Comparison of ENCODE assay signal across 28 mouse cellular contexts in the genomic region with DNA sequence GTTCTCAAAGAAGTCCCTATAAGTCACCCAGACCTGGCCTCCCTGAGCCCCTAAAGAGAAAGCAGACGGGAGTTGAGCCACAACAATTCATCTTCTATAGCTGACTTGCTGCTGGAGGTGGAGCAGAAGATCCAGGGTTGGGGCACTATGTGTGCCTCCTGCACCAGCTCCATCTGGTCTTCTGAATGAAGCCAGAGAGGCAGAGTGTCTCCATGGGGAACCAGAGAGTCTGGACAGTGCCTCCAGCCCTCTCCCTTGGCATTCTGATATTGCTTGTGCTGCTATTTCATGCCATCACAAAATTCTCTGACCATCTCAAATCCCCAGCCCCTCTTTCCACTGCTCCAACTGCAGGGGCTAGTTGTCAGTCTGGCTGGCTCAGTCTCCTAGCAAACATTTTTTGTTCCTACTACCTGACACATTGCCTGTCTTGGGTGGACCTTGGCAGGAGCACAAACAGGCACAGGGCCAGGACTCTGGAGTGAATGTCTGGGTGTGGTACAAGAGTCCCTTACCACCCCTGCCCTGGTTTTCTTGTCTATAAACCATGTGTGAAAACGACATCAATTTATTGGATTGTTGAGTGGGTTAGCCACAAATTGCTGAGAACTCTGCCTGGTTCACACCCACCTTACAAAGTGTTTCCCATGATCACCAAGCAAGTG. TPM values are rescaled to one million over a fixed set of nuclear protein-coding genes. Genes with fewer than 3 reads are reported as not detected.
DNase-seq lines count a peak whose midpoint lies in the region; ATAC-seq lines count a peak whose summit lies in the region.
"Had no signal": no experiment of that assay in that cellular context is flagged by ENCODE, and none has a peak within 500 bp of the region (broad histone marks: within the 10 kb centered on the region; RNA-seq: fewer than 3 reads in every experiment).

No protein-coding gene starts in this region.

- 44% methylated on average over 2 of the region's 2 CpGs for WGBS in liver, embryonic 11.5 days
- 42% methylated on average over 2 of the region's 2 CpGs for WGBS in intestine, embryonic 16.5 days
- WGBS in kidney, embryonic 14.5 days, result 39% methylated on average over 2 of the region's 2 CpGs

- H3K27me3 ChIP-seq in liver, embryonic 11.5 days (replicated peaks; ENCODE audit: control insufficient read depth, insufficient read depth, low read length), result no peaks in the 10 kb centered on the region
- no peaks in the 10 kb centered on the region for H3K27me3 ChIP-seq in intestine, embryonic 16.5 days (replicated peaks; ENCODE audit: control insufficient read depth, insufficient read depth, low read length)
- no peaks in the 10 kb centered on the region for H3K27me3 ChIP-seq in kidney, embryonic 14.5 days (ENCODE audit: control insufficient read depth, insufficient read depth, low read length)
- H3K27me3 ChIP-seq: embryonic facial prominence, embryonic 12.5 days; kidney, embryonic 15.5 days; liver, embryonic 12.5 days; neural tube, embryonic 12.5 days had no signal

- DNase-seq in liver, result peak; percentile 1
- DNase-seq in liver, embryonic 11.5 days (ENCODE audit: low spot score), result no peak
- DNase-seq in cerebellum, adult 11-12 months, result peak; percentile 86
- peak; percentile 88 for DNase-seq in cerebellum, adult 9-11 months
- DNase-seq: adrenal gland, adult 8-10 months; B cell, adult 2 months; heart, postnatal 10 days; kidney, postnatal 4 days; lung, adult 18-20 months; lung, postnatal 14 days; right cerebral cortex, postnatal 25 days; spleen, adult 18-20 months had no signal

- H3K4me2 ChIP-seq in liver, embryonic 11.5 days, result no peak overlapping the region
- no peak overlapping the region for H3K4me2 ChIP-seq in intestine, embryonic 16.5 days (ENCODE audit: low read depth, low read length)
- no peak overlapping the region for H3K4me2 ChIP-seq in kidney, embryonic 14.5 days (replicated peaks; ENCODE audit: low read depth, low read length)
- H3K4me2 ChIP-seq: embryonic facial prominence, embryonic 12.5 days; forebrain, embryonic 12.5 days; heart, embryonic 12.5 days; kidney, embryonic 15.5 days; liver, embryonic 12.5 days; midbrain, embryonic 13.5 days; neural tube, embryonic 12.5 days had no signal

- no peaks in the 10 kb centered on the region for H3K36me3 ChIP-seq in liver, embryonic 11.5 days (ENCODE audit: control insufficient read depth, insufficient read depth, low read length)
- H3K36me3 ChIP-seq in intestine, embryonic 16.5 days (ENCODE audit: control insufficient read depth, insufficient read depth, low read length), result no peaks in the 10 kb centered on the region
- H3K36me3 ChIP-seq in kidney, embryonic 14.5 days (ENCODE audit: control insufficient read depth, insufficient read depth, low read length), result no peaks in the 10 kb centered on the region
- H3K36me3 ChIP-seq: embryonic facial prominence, embryonic 12.5 days; forebrain, embryonic 12.5 days; heart, embryonic 12.5 days; hindbrain, embryonic 10.5 days; kidney, embryonic 15.5 days; liver, embryonic 12.5 days; midbrain, embryonic 13.5 days; neural tube, embryonic 12.5 days had no signal

- H3K4me1 ChIP-seq in liver, embryonic 11.5 days (replicated peaks; ENCODE audit: control insufficient read depth, insufficient read depth, low read length), result no peaks in the 10 kb centered on the region
- H3K4me1 ChIP-seq in intestine, embryonic 16.5 days (ENCODE audit: control insufficient read depth, insufficient read depth, low read length), result no peaks in the 10 kb centered on the region
- 0 out of 2 replicates have a peak, but pooled peaks cover 5% of the 10 kb centered on the region for H3K4me1 ChIP-seq in kidney, embryonic 14.5 days (ENCODE audit: control insufficient read depth, insufficient read depth, low read length)
- H3K4me1 ChIP-seq: heart, embryonic 12.5 days; liver, embryonic 12.5 days had no signal

- H3K9me3 ChIP-seq in liver, embryonic 11.5 days (ENCODE audit: control insufficient read depth, low read length), result no peaks in the 10 kb centered on the region
- H3K9me3 ChIP-seq in intestine, embryonic 16.5 days (ENCODE audit: control insufficient read depth, low read length), result no peaks in the 10 kb centered on the region
- H3K9me3 ChIP-seq in kidney, embryonic 14.5 days (ENCODE audit: control insufficient read depth, low read length), result no peaks in the 10 kb centered on the region
- H3K9me3 ChIP-seq: embryonic facial prominence, embryonic 12.5 days; forebrain, embryonic 12.5 days; heart, embryonic 12.5 days; hindbrain, embryonic 10.5 days; kidney, embryonic 15.5 days; liver, embryonic 12.5 days; midbrain, embryonic 13.5 days; neural tube, embryonic 12.5 days had no signal

- H3K4me3 ChIP-seq in liver, embryonic 11.5 days (ENCODE audit: low read depth, low read length), result no peak overlapping the region
- no peak overlapping the region for H3K4me3 ChIP-seq in intestine, embryonic 16.5 days (ENCODE audit: low read length)
- no peak overlapping the region for H3K4me3 ChIP-seq in kidney, embryonic 14.5 days (ENCODE audit: low read length)
- H3K4me3 ChIP-seq: embryonic facial prominence, embryonic 12.5 days; erythroblast, embryonic 14.5 days; forebrain, embryonic 12.5 days; heart, embryonic 12.5 days; hindbrain, embryonic 10.5 days; kidney, embryonic 15.5 days; liver, embryonic 12.5 days; midbrain, embryonic 13.5 days; neural tube, embryonic 12.5 days had no signal

- H3K9ac ChIP-seq in liver, embryonic 11.5 days (ENCODE audit: low read depth, low read length), result no peak overlapping the region
- no peak overlapping the region for H3K9ac ChIP-seq in intestine, embryonic 16.5 days (ENCODE audit: low read depth, low read length)
- H3K9ac ChIP-seq in kidney, embryonic 14.5 days (ENCODE audit: low read depth, low read length), result no peak overlapping the region
- H3K9ac ChIP-seq: embryonic facial prominence, embryonic 12.5 days; forebrain, embryonic 12.5 days; heart, embryonic 12.5 days; kidney, embryonic 15.5 days; liver, embryonic 12.5 days; midbrain, embryonic 13.5 days; neural tube, embryonic 12.5 days had no signal

- H3K27ac ChIP-seq in liver, embryonic 11.5 days (ENCODE audit: low read depth, low read length), result no peak overlapping the region
- no peak overlapping the region for H3K27ac ChIP-seq in intestine, embryonic 16.5 days (ENCODE audit: low read length)
- no peak overlapping the region for H3K27ac ChIP-seq in kidney, embryonic 14.5 days (ENCODE audit: low read depth, low read length)
- H3K27ac ChIP-seq: embryonic facial prominence, embryonic 12.5 days; forebrain, embryonic 12.5 days; hindbrain, postnatal 0 days; kidney, embryonic 15.5 days; liver, embryonic 12.5 days; midbrain, embryonic 13.5 days; neural tube, embryonic 12.5 days had no signal

- ATAC-seq in liver, embryonic 11.5 days (replicated peaks; ENCODE audit: low FRiP score), result no peak
- no peak for ATAC-seq in CD4-positive, CD25-positive, alpha-beta regulatory T cell, adult 4 months
- no peak for ATAC-seq in intestine, embryonic 16.5 days
- no peak for ATAC-seq in kidney, embryonic 14.5 days (ENCODE audit: low FRiP score, low TSS enrichment)
- ATAC-seq: activated CD4-positive, CD25-positive, alpha-beta regulatory T cell, adult 4 months; hindbrain, postnatal 0 days; intestine, postnatal 0 days; liver, embryonic 12.5 days; midbrain, embryonic 13.5 days had no signal

RNA-seq across cellular contexts. Expression of a gene that starts 32.9 kb away (rescaled TPM):
- polyA plus RNA-seq in liver, embryonic 11.5 days (2014; fragmentation: Nextera tagmentation; extraction: Ambion mirVana), result 0.33 and 0.78 TPM in 2 replicates
- polyA plus RNA-seq in CD4-positive, CD25-positive, alpha-beta regulatory T cell, adult 4 months (2017; shearing (Covaris generic)), result not detected
- polyA plus RNA-seq in intestine, embryonic 16.5 days (2015; fragmentation: Nextera tagmentation; extraction: Ambion mirVana), result 3.8 and 4.4 TPM in 2 replicates
- polyA plus RNA-seq in kidney, embryonic 14.5 days (2014; fragmentation: Nextera tagmentation; extraction: Ambion mirVana), result 2.1 and 2.3 TPM in 2 replicates
- polyA plus RNA-seq: activated CD4-positive, CD25-positive, alpha-beta regulatory T cell, adult 4 months; erythroblast, embryonic 14.5 days had no signal

RNA-seq across cellular contexts. Expression of a gene that starts 42.8 kb away (rescaled TPM):
- not detected in 2 replicates for polyA plus RNA-seq in liver, embryonic 11.5 days (2014; fragmentation: Nextera tagmentation; extraction: Ambion mirVana)
- polyA plus RNA-seq in CD4-positive, CD25-positive, alpha-beta regulatory T cell, adult 4 months (2017; shearing (Covaris generic)), result not detected
- polyA plus RNA-seq in intestine, embryonic 16.5 days (2015; fragmentation: Nextera tagmentation; extraction: Ambion mirVana), result 0.32 and 0.46 TPM in 2 replicates
- polyA plus RNA-seq in kidney, embryonic 14.5 days (2014; fragmentation: Nextera tagmentation; extraction: Ambion mirVana), result not detected in 2 replicates
- polyA plus RNA-seq: activated CD4-positive, CD25-positive, alpha-beta regulatory T cell, adult 4 months; embryonic facial prominence, embryonic 12.5 days; erythroblast, embryonic 14.5 days; forebrain, embryonic 12.5 days; heart, embryonic 12.5 days; hindbrain, embryonic 10.5 days; hindbrain, postnatal 0 days; intestine, postnatal 0 days; limb, embryonic 11.5 days; liver, embryonic 12.5 days; midbrain, embryonic 13.5 days; neural tube, embryonic 12.5 days had no signal
